In genomic region chr11:3714486-3714885, GRCm38 (mm10) we compare ENCODE assay signal across 8 mouse cellular contexts.
DNase-seq lines count a peak whose midpoint lies in the region; ATAC-seq and TF ChIP-seq lines count a peak whose summit lies in the region.

No protein-coding gene starts in this region.

- TF ChIP-seq CTCF in left cerebral cortex, adult 2 months (IDR thresholded peaks at IDR 0.05), result peak; percentile 88

- no peak for ATAC-seq in heart, embryonic 12.5 days (ENCODE audit: insufficient number of reproducible peaks, low FRiP score)
- ATAC-seq in hematopoietic stem cell, adult 5-6 weeks (replicated peaks in 1 of 2; ENCODE audit: insufficient read depth in 1 of 2, low FRiP score in 2 of 2, low TSS enrichment in 1 of 2, low read depth in 1 of 2, poor library complexity in 2 of 2, severe bottlenecking in 2 of 2), result peak; percentile 68 to 74
- peak; percentile 68 for ATAC-seq in midbrain, embryonic 13.5 days

- no peak overlapping the region for H3K4me3 ChIP-seq in heart, embryonic 12.5 days
- no peak overlapping the region for H3K4me3 ChIP-seq in left cerebral cortex, adult 2 months
- no peak overlapping the region for H3K4me3 ChIP-seq in midbrain, embryonic 13.5 days (replicated peaks)

- H3K4me2 ChIP-seq in heart, embryonic 12.5 days, result no peak overlapping the region
- H3K4me2 ChIP-seq in midbrain, embryonic 13.5 days (replicated peaks), result no peak overlapping the region

- peak; percentile 30 to 65 for DNase-seq in heart, adult 18-20 months
- peak; percentile 78 for DNase-seq in adrenal gland, postnatal 10 days
- DNase-seq in embryo, embryonic 9.5 days (ENCODE audit: extremely low spot score), result peak; percentile 60
- DNase-seq in left cerebral cortex, adult 2 months (ENCODE audit: extremely low spot score in 1 of 2, low spot score in 2 of 2), result peak; percentile 69 to 81
- peak; percentile 38 to 77 for DNase-seq in spleen, postnatal 4 days (ENCODE audit: low spot score in 2 of 2)

- H3K27ac ChIP-seq in heart, embryonic 12.5 days (ENCODE audit: poor library complexity, severe bottlenecking), result no peak overlapping the region
- H3K27ac ChIP-seq in left cerebral cortex, adult 2 months, result no peak overlapping the region
- H3K27ac ChIP-seq in midbrain, embryonic 13.5 days, result no peak overlapping the region

- intact Hi-C loops in left cerebral cortex, adult 2 months (cut with DNase I), result loop anchor here (1.0 to 5.0 kb wide), 3 partner anchors 72 to 198 kb away; partner anchors contain the start of gene Slc35e4

- WGBS in heart, embryonic 12.5 days, result 32% methylated on average over 15 of the region's 15 CpGs
- 39% methylated on average over 15 of the region's 15 CpGs for WGBS in midbrain, embryonic 13.5 days

- 0 out of 2 replicates have a peak, but pooled peaks cover 3% of the 10 kb centered on the region for H3K9me3 ChIP-seq in heart, embryonic 12.5 days (replicated peaks)
- no peaks in the 10 kb centered on the region for H3K9me3 ChIP-seq in midbrain, embryonic 13.5 days

- no peak overlapping the region for H3K9ac ChIP-seq in heart, embryonic 12.5 days
- H3K9ac ChIP-seq in midbrain, embryonic 13.5 days (replicated peaks), result no peak overlapping the region

- no peaks in the 10 kb centered on the region for H3K36me3 ChIP-seq in heart, embryonic 12.5 days
- H3K36me3 ChIP-seq in midbrain, embryonic 13.5 days, result peaks cover 5% of the 10 kb centered on the region; the same call in 1 of the 2 replicates

- peaks cover 5% of the 10 kb centered on the region; the same call in 1 of the 2 replicates for H3K27me3 ChIP-seq in heart, embryonic 12.5 days (replicated peaks)
- H3K27me3 ChIP-seq in midbrain, embryonic 13.5 days, result no peaks in the 10 kb centered on the region

- no peaks in the 10 kb centered on the region for H3K4me1 ChIP-seq in heart, embryonic 12.5 days (replicated peaks)
- no peaks in the 10 kb centered on the region for H3K4me1 ChIP-seq in midbrain, embryonic 13.5 days (replicated peaks)
